Mouse (Mus musculus) cerebellum, adult 2 months (tissue): Measurements from ENCODE around the gene Trim31. TPM values are rescaled to one million over a fixed set of nuclear protein-coding genes. Genes with fewer than 3 reads are reported as not detected.
"Not testable (repeated sequence)": the region's sequence is repeated elsewhere in the genome, so short reads cannot be mapped to it uniquely, and the experiment has no call there.

Experiments
- DNase-seq, 2 experiments: peaks; one replicate each; pipeline ENCODE4 v3.0.0; 2021
- H3K27ac ChIP-seq: fragments of 200-500 bp; 2 replicates; pipeline ENCODE4 v1.5.1; 2012; ENCODE audit warnings: low read length, control low read depth, inconsistent platforms; ENCODE audit not compliant: insufficient read depth
- H3K27me3 ChIP-seq: fragments of 200-500 bp; 2 replicates; pipeline ENCODE4 v1.6.1; 2012; ENCODE audit warnings: inconsistent platforms, mild to moderate bottlenecking, low read length, moderate library complexity; ENCODE audit not compliant: control insufficient read depth, insufficient read depth
- H3K4me1 ChIP-seq: fragments of 200-500 bp; 2 replicates; pipeline ENCODE4 v1.6.1; 2011; ENCODE audit warnings: low read length; ENCODE audit not compliant: control insufficient read depth, insufficient read depth
- H3K4me3 ChIP-seq: fragments of 200-500 bp; replicated peaks from 2 replicates; pipeline ENCODE3; 2011; ENCODE audit warnings: mild to moderate bottlenecking, low read depth, low read length, control low read depth; ENCODE audit not compliant: insufficient read depth
- CTCF ChIP-seq: fragments of 200-500 bp; IDR thresholded peaks from 2 replicates; pipeline ENCODE4 v1.5.1; 2011; ENCODE audit warnings: low read depth, mild to moderate bottlenecking, control low read depth, low read length, moderate library complexity, borderline replicate concordance; ENCODE audit not compliant: insufficient read depth
- POLR2A ChIP-seq: fragments of 200-500 bp; IDR thresholded peaks from 2 replicates; pipeline ENCODE4 v1.6.1; 2011; ENCODE audit warnings: low read length, control low read depth, borderline replicate concordance; ENCODE audit not compliant: insufficient read depth
- whole genome bisulfite sequencing: fragments of 180-500 bp; shearing (Covaris S2); methylation state at CpG from one replicate; pipeline ENCODE4 v1.1.7; 2018; 5-methylcytosine and 5-hydroxymethylcytosine counted together
- polyA plus RNA-seq: library from polyadenylated mRNA; depleted of rRNA; stranded (reverse); fragments of >200 nt; gene quantifications from 2 replicates; pipeline ENCODE4 v1.2.3, GENCODE M21; 2012

Trim31 gene
- polyA plus RNA-seq, 1 experiment: not detected

DNA sequence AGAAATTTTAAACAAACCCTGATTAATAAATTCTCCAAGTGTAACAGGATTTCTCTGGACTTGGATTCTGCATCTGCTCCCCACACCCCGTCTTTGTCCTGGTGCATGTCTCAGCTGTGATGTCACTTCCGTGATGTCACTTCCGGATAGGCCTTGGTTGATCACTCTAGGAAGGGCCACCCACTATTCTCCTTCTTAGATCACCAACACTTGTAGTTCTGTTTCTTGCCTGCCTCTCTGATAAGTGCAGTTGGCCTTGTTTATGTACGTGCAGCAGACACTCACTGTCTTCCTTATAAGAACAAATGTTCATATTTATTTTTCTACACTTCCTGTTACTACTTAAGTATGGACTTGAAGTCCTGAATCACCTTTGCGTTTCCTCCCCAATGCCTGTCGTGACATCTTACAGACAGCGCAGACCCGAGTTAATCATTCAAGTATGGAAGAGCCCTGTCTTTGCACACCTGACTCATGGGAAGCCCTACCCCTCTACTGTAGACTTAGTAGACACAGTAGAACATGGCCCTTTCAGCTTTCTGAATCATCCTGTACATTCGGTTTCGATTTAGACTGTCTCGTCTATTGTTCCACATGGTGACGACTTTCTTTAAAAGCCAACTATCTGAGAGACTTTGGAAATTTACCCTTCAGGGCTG lies 12.7 kb upstream of the Trim31 start:
- no peaks in the 10 kb centered on the region for H3K4me1 ChIP-seq
- 91% methylated on average over 12 of the region's 12 CpGs for WGBS
- no peak for TF ChIP-seq CTCF
- no peak for TF ChIP-seq POLR2A
- H3K4me3 ChIP-seq: no peak overlapping the region
- H3K27ac ChIP-seq: no peak overlapping the region
- DNase-seq: no peak
- no peaks in the 10 kb centered on the region for H3K27me3 ChIP-seq

DNA sequence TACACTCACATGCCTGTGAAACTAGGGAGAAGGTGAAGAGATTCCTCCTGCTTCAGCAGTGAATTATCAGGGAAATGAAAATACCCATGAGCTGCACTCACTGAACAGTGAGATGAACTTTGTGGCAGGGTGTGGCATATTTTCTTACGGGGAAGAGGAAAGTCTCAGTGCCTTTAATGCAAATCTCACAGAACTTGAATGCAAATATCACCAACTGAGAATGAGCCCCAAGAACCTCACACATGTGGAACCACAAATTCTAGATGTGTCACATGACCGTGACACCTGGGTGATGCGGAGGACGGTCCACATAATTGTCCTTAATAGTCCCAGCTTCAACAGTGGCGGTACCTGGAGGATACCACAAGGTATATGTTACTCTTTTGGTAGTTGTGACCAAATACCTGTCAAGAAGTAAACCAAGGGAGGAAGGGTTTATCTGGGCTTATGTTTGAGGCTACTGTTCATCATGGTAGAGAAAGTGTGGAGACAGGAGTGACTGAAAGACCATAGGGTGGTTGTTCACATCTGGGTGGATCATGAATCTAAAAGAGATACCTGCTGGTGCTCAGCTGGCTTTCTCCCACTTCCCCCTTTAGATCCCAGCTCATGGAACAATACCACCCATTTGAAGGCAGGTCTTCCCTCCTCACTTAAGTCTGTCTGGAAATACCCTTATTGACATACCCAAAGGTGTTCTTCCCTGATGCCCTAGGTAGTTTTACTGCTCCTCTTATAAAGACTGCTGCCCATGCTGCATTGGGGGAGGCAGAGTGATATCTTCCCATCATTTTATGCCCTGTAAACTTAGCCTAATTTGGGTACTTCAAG lies 7.6 kb upstream of the Trim31 start, which contains the start of gene Trim40:
TSS of gene Trim40 (minus strand) at position 51 of the 831 bp plus-strand sequence.
- Histone ChIP-seq H3K27me3 (no peaks in the 10 kb centered on the region), H3K4me1 (no peaks in the 10 kb centered on the region), H3K4me3 (no peak within 1 kb of the TSS), H3K27ac (no peak within 1 kb of the TSS)
- TF ChIP-seq POLR2A: no peak
- TF ChIP-seq CTCF: no peak
- 90% methylated on average over 5 of the region's 5 CpGs for WGBS
- no peak for DNase-seq

DNA sequence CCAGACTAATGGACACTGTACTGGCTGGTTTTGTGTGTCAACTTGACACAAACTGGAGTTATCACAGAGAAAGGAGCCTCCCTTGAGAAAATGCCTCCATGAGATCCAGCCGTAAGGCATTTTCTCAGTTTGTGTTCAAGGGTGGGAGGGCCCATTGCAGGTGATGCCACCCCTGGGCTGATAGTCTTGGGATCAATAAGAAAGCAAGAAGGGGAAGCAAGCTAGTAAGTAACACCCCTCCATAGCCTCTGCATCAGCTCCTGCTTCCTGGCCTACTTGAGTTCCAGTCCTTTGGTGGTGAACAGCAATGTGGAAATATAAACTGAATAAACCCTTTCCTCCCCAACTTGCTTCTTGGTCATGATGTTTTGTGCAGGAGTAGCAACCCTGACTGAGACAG lies 6.4 kb upstream of the Trim31 start:
- H3K4me1 ChIP-seq, H3K4me3 ChIP-seq, H3K27ac ChIP-seq, H3K27me3 ChIP-seq, DNase-seq: not testable (repeated sequence)
- 84% methylated on average over 1 of the region's 1 CpGs for WGBS

DNA sequence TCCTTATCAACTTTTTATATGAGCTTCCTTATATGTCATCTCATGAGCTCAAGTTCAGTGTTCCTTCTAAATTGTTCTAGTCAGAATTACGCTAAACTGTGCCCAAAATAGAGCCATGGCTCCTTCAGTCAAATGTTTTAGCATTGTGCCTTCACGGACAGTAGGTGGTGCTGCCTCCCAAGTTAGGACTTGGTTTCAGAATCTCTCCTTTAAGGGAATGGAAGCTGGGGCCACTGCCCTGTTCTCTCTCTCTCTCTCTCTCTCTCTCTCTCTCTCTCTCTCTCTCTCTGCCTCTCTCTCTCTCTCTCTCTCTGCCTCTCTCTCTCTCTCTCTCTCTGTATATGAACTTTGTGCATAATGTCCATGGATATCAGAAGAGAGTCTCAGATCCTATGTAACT lies 5.6 kb upstream of the Trim31 start:
- H3K4me1 ChIP-seq: no peaks in the 10 kb centered on the region
- DNase-seq: peak; percentile 23 to 25
- H3K4me3 ChIP-seq: no peak overlapping the region
- no peak overlapping the region for H3K27ac ChIP-seq
- 3% methylated on average over 2 of the region's 2 CpGs for WGBS
- TF ChIP-seq POLR2A (no peak), CTCF (peak; percentile 63; the same call in 1 of the 2 replicates)
- no peaks in the 10 kb centered on the region for H3K27me3 ChIP-seq

DNA sequence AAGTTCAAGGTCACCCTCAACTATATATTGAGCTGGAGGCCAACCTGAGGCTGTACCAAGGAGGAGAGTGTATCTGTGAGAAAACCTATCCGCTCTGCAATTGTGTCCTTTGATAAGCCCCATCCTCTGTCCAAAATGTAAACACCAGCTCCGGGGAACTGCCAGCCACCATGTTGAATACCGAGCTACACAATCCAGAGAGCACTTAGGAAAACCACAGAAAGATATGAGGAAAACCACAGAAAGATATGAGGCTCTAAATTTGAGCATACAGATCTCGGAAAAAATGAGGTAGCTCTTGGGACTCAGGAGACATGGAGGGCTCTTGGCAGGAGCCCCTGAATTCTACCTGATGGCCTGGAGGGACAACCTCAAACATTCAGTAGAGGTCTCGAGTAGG lies 4.5 kb upstream of the Trim31 start:
- TF ChIP-seq CTCF (no peak), POLR2A (no peak)
- no peak for DNase-seq
- 82% methylated on average over 5 of the region's 5 CpGs for WGBS
- Histone ChIP-seq H3K27ac (no peak overlapping the region), H3K27me3 (no peaks in the 10 kb centered on the region), H3K4me3 (no peak overlapping the region), H3K4me1 (no peaks in the 10 kb centered on the region)

DNA sequence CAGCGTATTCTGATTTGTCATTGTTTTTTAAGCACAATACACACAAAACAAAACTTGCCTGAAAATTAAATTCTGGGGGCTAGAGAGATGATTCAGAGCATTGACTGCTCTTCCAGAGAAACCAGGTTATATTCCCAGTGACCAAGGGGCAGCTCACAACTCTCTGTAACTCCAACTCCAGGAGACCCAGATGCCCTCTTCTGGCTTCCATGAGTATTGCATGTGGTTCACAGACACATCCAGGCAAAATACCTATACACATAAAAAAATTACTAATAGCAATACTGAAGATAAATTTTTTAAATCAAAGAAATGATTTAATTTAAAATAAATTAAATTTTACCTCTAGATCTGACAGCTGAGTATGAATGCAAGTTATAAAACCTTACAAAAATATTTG lies 1.3 kb upstream of the Trim31 start:
- Histone ChIP-seq H3K27me3 (no peaks in the 10 kb centered on the region), H3K4me1 (no peaks in the 10 kb centered on the region), H3K4me3 (no peak overlapping the region), H3K27ac (no peak overlapping the region)
- WGBS: 92% methylated on average over 1 of the region's 1 CpGs
- peak; percentile 23 to 30 for DNase-seq
- TF ChIP-seq POLR2A (no peak), CTCF (peak; percentile 55; the same call in 1 of the 2 replicates)

DNA sequence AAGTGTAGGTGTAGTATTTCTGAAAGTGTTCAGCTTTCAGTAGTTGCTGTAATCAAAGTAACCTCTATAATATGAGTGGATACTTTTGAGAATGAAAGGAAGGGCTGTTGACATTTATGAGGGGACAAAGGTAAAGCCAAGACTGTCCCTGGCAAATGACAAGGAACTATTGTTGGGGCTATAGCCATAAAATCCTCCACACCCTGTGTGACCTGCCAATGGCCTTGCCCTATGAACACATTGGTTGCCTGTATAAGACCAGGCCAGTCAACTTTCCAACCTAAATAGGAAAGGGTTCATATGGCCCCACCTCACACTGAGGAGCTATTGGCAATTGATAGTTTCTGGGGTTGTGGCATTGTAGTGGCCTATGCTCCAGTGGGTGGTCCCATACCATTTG lies 853 bp upstream of the Trim31 start:
- Histone ChIP-seq H3K27ac (no peak overlapping the region), H3K4me1 (no peaks in the 10 kb centered on the region), H3K4me3 (no peak overlapping the region), H3K27me3 (no peaks in the 10 kb centered on the region)
- DNase-seq: no peak
- no peak for TF ChIP-seq CTCF
- no peak for TF ChIP-seq POLR2A

DNA sequence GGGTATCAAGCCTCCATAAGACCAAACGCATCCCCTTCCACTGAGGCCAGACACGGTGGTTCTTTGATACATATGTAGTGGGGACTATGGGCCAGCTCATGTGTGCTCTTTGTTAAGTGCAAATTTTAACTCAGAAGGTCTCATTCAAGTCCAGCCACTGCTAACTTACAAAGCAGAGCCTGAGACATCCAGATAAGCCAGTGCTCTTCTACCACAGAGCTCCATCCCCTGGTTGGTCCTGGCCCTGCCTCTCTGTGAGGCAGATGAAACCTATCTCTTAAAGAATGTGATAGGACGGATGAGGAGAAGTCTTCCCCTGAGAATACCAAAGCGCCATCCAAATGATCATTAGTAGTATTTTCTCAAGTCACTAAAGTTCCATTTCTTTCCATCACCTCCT lies 1.5 kb downstream of the Trim31 start:
- H3K4me3 ChIP-seq: no peak overlapping the region
- DNase-seq: no peak
- H3K4me1 ChIP-seq: no peaks in the 10 kb centered on the region
- 84% methylated on average over 4 of the region's 4 CpGs for WGBS
- H3K27ac ChIP-seq: no peak overlapping the region
- no peaks in the 10 kb centered on the region for H3K27me3 ChIP-seq
- TF ChIP-seq POLR2A: no peak
- no peak for TF ChIP-seq CTCF
